Comparison of ENCODE assay signal across 22 mouse cellular contexts in the genomic region with DNA sequence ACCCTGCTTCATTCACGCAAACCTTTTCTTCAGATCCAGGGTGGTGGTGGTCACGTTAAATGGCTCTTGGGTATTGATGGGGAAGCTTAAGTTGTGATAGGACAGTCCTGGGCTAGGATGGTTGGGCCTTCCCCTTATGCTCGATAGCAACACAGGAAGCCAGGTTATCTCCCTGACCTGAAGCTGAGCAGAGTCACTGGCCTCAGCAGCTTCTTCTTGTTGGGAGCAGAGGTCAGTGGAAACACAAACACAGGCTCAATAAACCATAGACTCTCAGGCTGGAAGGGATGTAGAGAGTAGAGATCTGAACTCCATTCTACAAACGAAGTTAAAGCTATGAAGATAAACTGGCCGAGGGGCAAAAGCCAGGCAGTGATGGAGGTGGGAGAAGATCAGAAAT. TPM values are rescaled to one million over a fixed set of nuclear protein-coding genes. Genes with fewer than 3 reads are reported as not detected.
DNase-seq lines count a peak whose midpoint lies in the region; ATAC-seq and TF ChIP-seq lines count a peak whose summit lies in the region.
"Had no signal": no experiment of that assay in that cellular context is flagged by ENCODE, and none has a peak within 500 bp of the region (broad histone marks: within the 10 kb centered on the region; RNA-seq: fewer than 3 reads in every experiment).

No protein-coding gene starts in this region.

- ATAC-seq in liver, embryonic 12.5 days, result peak; percentile 57; the same call in 1 of the 2 replicates
- ATAC-seq in forebrain, embryonic 15.5 days (replicated peaks), result no peak
- ATAC-seq: midbrain, embryonic 16.5 days had no signal

- H3K36me3 ChIP-seq in testis, adult 2 months (ENCODE audit: control insufficient read depth, insufficient read depth, low read length), result no peaks in the 10 kb centered on the region
- H3K36me3 ChIP-seq in liver, embryonic 12.5 days, result no peaks in the 10 kb centered on the region
- H3K36me3 ChIP-seq in forebrain, embryonic 15.5 days, result no peaks in the 10 kb centered on the region
- H3K36me3 ChIP-seq: embryonic facial prominence, embryonic 12.5 days; G1E had no signal

- peak overlapping the region; percentile 69 for H3K27ac ChIP-seq in testis, adult 2 months (ENCODE audit: control insufficient read depth, insufficient read depth, low read depth, low read length)
- H3K27ac ChIP-seq in liver, embryonic 12.5 days, result no peak overlapping the region
- H3K27ac ChIP-seq in forebrain, embryonic 15.5 days (replicated peaks), result no peak overlapping the region
- H3K27ac ChIP-seq: embryonic facial prominence, embryonic 12.5 days; hindbrain, embryonic 14.5 days; macrophage had no signal

- H3K9me3 ChIP-seq in liver, embryonic 12.5 days (replicated peaks), result no peaks in the 10 kb centered on the region
- no peaks in the 10 kb centered on the region for H3K9me3 ChIP-seq in forebrain, embryonic 15.5 days
- H3K9me3 ChIP-seq: G1E had no signal

- H3K4me2 ChIP-seq in liver, embryonic 12.5 days, result no peak overlapping the region
- no peak overlapping the region for H3K4me2 ChIP-seq in forebrain, embryonic 15.5 days (replicated peaks)
- H3K4me2 ChIP-seq: embryonic facial prominence, embryonic 12.5 days; hindbrain, embryonic 14.5 days had no signal

- H3K9ac ChIP-seq in liver, embryonic 12.5 days, result no peak overlapping the region
- H3K9ac ChIP-seq in forebrain, embryonic 15.5 days (replicated peaks), result no peak overlapping the region
- H3K9ac ChIP-seq: embryonic facial prominence, embryonic 12.5 days; hindbrain, embryonic 14.5 days had no signal

- 35% methylated on average over 5 of the region's 5 CpGs for WGBS in liver, embryonic 12.5 days (ENCODE audit: insufficient replicate concordance)
- WGBS in forebrain, embryonic 15.5 days, result 88% methylated on average over 5 of the region's 5 CpGs

- no peak for TF ChIP-seq CTCF in testis, adult 2 months (IDR thresholded peaks at IDR 0.05; ENCODE audit: control insufficient read depth, insufficient read depth, insufficient replicate concordance, low read depth, low read length)

- no peaks in the 10 kb centered on the region for H3K27me3 ChIP-seq in testis, adult 2 months (ENCODE audit: control insufficient read depth, insufficient read depth, low read length)
- H3K27me3 ChIP-seq in liver, embryonic 12.5 days (replicated peaks), result no peaks in the 10 kb centered on the region
- no peaks in the 10 kb centered on the region for H3K27me3 ChIP-seq in forebrain, embryonic 15.5 days
- H3K27me3 ChIP-seq: CH12.LX; embryonic facial prominence, embryonic 12.5 days had no signal

- no peak for TF ChIP-seq POLR2A in testis, adult 2 months (IDR thresholded peaks at IDR 0.05; ENCODE audit: control insufficient read depth, low read depth, low read length)

- DNase-seq in kidney, adult 8-10 months, result peak; percentile 5 to 26
- DNase-seq in kidney, postnatal 4 days, result no peak
- no peak for DNase-seq in testis, postnatal 14 days (ENCODE audit: low spot score)
- DNase-seq in lung, postnatal 4 days, result no peak
- DNase-seq: adrenal gland, adult 2 months; B cell, adult 2 months; cerebellum, adult 11-12 months; cerebellum, postnatal 10 days; heart, postnatal 4 days; thymus, adult 18-20 months; thymus, postnatal 4 days had no signal

- H3K4me1 ChIP-seq in testis, adult 2 months (ENCODE audit: control insufficient read depth, insufficient read depth, low read length), result no peaks in the 10 kb centered on the region
- H3K4me1 ChIP-seq in liver, embryonic 12.5 days, result peaks cover 15% of the 10 kb centered on the region; the same call in 1 of the 2 replicates
- H3K4me1 ChIP-seq in forebrain, embryonic 15.5 days, result 0 out of 2 replicates have a peak, but pooled peaks cover 4% of the 10 kb centered on the region

- H3K4me3 ChIP-seq in testis, adult 2 months (ENCODE audit: control insufficient read depth, low read depth, low read length), result no peak overlapping the region
- no peak overlapping the region for H3K4me3 ChIP-seq in liver, embryonic 12.5 days
- no peak overlapping the region for H3K4me3 ChIP-seq in forebrain, embryonic 15.5 days
- H3K4me3 ChIP-seq: embryonic facial prominence, embryonic 12.5 days had no signal

RNA-seq across cellular contexts. Expression of a gene that starts 9.5 kb away (rescaled TPM):
- polyA plus RNA-seq in testis, adult 2 months (2012; rRNA removed), result 0.08 and 0.21 TPM in 2 replicates
- polyA plus RNA-seq in liver, embryonic 12.5 days (2016; fragmentation: Nextera tagmentation; extraction: Ambion mirVana), result 0.08 TPM in 1 of 2 replicates, not detected in the other
- polyA plus RNA-seq in forebrain, embryonic 15.5 days (2015; fragmentation: Nextera tagmentation; extraction: Ambion mirVana), result 0.34 and 0.56 TPM in 2 replicates
- polyA plus RNA-seq: embryonic facial prominence, embryonic 12.5 days; forebrain, embryonic 11.5 days; G1E; macrophage; neural tube, embryonic 14.5 days had no signal

RNA-seq across cellular contexts. Expression of a gene that starts 27.5 kb away (rescaled TPM):
- polyA plus RNA-seq in testis, adult 2 months (2012; rRNA removed), result 3.9 and 5.8 TPM in 2 replicates
- polyA plus RNA-seq in liver, embryonic 12.5 days (2016; fragmentation: Nextera tagmentation; extraction: Ambion mirVana), result 0.23 and 0.25 TPM in 2 replicates
- 3.1 and 3.7 TPM in 2 replicates for polyA plus RNA-seq in forebrain, embryonic 15.5 days (2015; fragmentation: Nextera tagmentation; extraction: Ambion mirVana)
- polyA plus RNA-seq: G1E, macrophage had no signal

Comparison
In these comparisons a context has a peak if more than half of its experiments do, and no peak if none do; other contexts are left out.
1. DNase-seq: peak in kidney, adult 8-10 months (2 of 2); none in kidney, postnatal 4 days (0 of 2), testis, postnatal 14 days (single experiment) and lung, postnatal 4 days (0 of 2).